Mouse (Mus musculus) cerebellum, postnatal 36 days (tissue): ENCODE measurements around the gene Bzw2.

Experiments
- DNase-seq, 2 experiments: peaks; one replicate each; pipeline ENCODE4 v3.0.0; 2021 to 2022; ENCODE audit warnings: mixed read lengths in 2 of 2

The Bzw2 gene

GRCm38 (mm10) chr12:36065911-36066310 is 92.0 kb downstream of the Bzw2 start:
- no peak for DNase-seq

DNA sequence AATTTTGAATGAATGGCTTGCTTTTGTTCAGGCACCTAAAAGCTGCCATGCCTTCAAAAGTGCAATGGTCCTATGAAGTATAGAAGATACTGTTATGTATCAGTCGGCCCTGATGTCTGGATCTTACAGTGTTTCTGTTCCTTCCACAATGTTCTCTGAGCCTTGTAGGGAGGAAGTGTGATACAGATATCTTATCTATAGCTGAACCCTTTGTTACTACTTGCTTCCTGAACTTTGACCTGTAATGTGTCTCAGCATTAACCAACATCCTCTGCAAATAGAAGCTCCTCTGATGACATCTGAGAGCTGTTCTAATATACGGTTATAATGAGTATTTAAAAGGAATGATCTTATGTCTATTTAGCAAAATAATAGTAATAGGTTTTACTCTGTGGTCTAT is 100.2 kb downstream of the Bzw2 start:
- no peak for DNase-seq

DNA sequence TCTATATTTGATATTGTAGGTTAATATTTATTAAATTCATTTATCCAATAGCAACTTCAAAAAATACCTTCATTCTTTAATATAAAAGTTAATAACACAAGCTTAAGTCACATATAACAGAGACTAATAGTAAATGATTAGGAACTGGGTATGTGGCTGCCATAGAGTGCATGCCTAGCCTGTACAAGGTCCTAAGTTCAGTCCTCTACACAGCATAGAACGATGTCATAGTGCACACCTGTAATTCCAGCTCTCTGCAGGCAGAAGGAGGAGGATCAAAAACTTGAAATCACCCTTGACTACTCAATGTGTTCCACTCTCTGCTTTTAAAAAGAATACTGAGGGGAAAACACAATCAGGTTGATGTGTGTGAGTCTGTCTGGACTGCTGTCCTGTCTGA is 107.6 kb downstream of the Bzw2 start:
- no peak for DNase-seq

DNA sequence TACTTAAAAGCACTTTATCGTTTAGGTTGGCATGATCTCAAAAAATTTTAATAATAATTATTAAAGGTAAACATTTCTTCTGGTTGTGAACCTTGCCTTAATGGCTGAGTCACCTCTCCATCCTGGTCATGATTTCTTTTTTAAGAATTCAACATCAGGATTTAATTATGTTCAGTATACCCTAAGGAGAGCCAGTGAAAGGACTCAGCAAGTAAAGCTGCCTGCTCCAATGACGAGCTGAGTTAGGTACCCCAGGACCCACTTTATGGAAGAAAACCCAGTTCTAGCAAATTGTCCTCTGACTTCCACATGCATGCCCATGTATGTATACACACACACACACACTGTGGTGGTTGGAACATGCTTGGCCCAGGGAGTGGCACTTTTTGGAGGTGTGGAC is 110.3 kb downstream of the Bzw2 start:
- DNase-seq = no peak

- DNase-seq = no peak
These were observed 111.7 kb downstream of the Bzw2 start for GRCm38 (mm10) chr12:36046196-36046595.

DNA sequence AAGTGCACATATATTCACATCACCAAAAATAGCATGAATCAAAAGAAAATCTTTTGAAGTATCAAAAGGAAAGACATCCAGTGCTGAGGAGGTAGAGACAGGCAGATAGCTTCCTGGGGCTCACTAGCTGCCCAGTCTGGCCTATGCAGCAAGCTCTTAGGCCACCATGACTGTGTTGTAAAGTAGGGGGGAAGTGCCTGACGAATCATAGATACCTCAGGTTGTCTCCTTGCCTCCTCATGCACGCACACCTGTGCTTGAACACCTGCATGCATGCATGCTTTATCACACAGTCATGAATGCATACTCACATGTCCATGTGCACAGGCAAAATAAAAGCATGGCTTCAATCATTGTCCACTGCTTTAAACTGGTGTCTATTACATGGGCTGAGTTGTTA is 113.2 kb downstream of the Bzw2 start:
- DNase-seq = no peak

DNA sequence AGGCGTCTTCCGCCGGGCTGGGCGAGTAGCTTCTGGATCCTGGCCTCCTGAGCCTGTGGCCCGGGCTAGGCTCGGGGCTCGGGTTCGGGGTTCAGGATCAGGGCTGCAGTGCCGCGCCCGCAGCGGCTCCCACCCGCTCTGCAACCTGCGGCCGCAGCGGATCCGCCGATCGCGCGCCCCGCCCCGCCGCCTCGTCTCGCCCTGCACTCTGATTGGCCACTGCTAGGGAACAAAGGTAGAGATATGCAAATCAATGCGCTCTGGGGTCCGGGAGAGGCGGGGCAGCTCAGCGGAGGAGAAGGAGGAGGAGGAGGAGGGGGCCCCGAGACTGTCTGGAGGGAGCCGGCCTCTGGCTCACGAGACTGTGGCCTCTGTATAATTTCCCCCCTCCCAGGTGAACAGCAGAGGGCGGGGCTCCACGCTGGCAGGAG is 115.5 kb downstream of the Bzw2 start, which contains the start of gene Tspan13:
Gene Tspan13, minus strand, starts transcription at position 153 of the 431 bp plus-strand sequence.
- DNase-seq = peak; percentile 91 to 92
